Mouse (Mus musculus): ENCODE measurements around the gene Mgme1.

GRCm38 (mm10) chr2:144274741-144275140 is 4.3 kb downstream of the Mgme1 start:
- TF ChIP-seq MAZ (IDR thresholded peaks at IDR 0.05; ENCODE audit: low read depth, low read length) (no peak), MAFK (IDR thresholded peaks at IDR 0.05; ENCODE audit: insufficient replicate concordance, low read length) (no peak), POLR2A (IDR thresholded peaks at IDR 0.05; ENCODE audit: low read depth, low read length) (no peak)
